9 mouse cellular contexts compared by ENCODE assay signal in the genomic region with DNA sequence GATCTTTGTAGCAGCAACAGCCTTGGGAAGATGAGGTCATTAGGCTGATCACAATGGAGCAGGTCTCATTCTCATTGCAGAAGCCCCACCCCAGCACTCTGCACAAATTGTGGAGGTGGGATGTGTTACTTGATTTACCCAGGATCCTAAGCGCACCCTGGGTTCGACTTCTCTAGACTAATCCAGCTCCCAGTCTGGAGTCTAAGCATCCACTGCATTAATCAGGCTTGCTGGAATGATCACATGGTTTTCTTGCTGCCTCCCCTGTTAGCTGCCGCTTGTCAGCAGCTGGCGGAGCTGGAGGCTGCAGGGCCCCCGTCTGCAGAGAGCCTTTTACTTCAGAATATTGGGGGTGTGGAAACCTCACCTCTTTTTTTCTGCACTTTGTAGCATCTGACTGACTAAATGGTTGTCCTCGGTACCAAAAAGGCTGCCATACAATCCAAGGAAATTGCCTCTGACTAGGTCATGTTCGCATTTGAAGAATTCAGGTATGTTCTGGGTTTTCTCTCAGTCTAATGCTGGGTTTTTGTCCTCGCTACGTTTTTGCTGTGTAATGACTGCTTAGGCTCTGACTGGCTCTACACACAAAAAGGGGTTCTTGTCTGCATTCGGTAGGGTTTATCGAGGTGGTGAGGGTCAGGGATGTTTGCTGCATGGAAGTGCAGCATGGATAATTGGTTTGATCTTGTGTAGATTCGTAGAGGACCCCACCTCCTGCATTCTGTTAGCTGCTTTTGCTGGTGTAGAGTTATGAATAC. TPM values are rescaled to one million over a fixed set of nuclear protein-coding genes. Genes with fewer than 3 reads are reported as not detected.
DNase-seq lines count a peak whose midpoint lies in the region; ATAC-seq lines count a peak whose summit lies in the region.
"Had no signal": no experiment of that assay in that cellular context is flagged by ENCODE, and none has a peak within 500 bp of the region (broad histone marks: within the 10 kb centered on the region; RNA-seq: fewer than 3 reads in every experiment).

No protein-coding gene starts in this region.

- intact Hi-C loops in heart, postnatal 25 days (cut with DNase I), result no loop called here
- intact Hi-C loops in left cerebral cortex, postnatal 14 days (cut with DNase I), result loop anchor here (5.0 kb wide), 1 partner anchor 67 kb away; no protein-coding TSS in a partner anchor

- peak overlapping the region; percentile 18 for H3K4me2 ChIP-seq in heart, embryonic 16.5 days (ENCODE audit: low read depth, low read length)
- peak overlapping the region; percentile 39 for H3K4me2 ChIP-seq in forebrain, embryonic 15.5 days (replicated peaks)
- H3K4me2 ChIP-seq: lung, embryonic 14.5 days had no signal

- no peaks in the 10 kb centered on the region for H3K9me3 ChIP-seq in heart, embryonic 16.5 days (replicated peaks; ENCODE audit: control insufficient read depth, low read length)
- no peaks in the 10 kb centered on the region for H3K9me3 ChIP-seq in forebrain, embryonic 15.5 days

- no peak overlapping the region for H3K27ac ChIP-seq in heart, embryonic 16.5 days (ENCODE audit: low read length)
- peak overlapping the region; percentile 83 for H3K27ac ChIP-seq in forebrain, embryonic 15.5 days (replicated peaks)

- H3K27me3 ChIP-seq in heart, embryonic 16.5 days (ENCODE audit: control insufficient read depth, insufficient read depth, low read length), result no peaks in the 10 kb centered on the region
- H3K27me3 ChIP-seq in forebrain, embryonic 15.5 days, result no peaks in the 10 kb centered on the region

- no peaks in the 10 kb centered on the region for H3K36me3 ChIP-seq in heart, embryonic 16.5 days (ENCODE audit: control insufficient read depth, insufficient read depth)
- no peaks in the 10 kb centered on the region for H3K36me3 ChIP-seq in forebrain, embryonic 15.5 days

- ATAC-seq in heart, embryonic 16.5 days (replicated peaks; ENCODE audit: extremely low read depth, insufficient read depth, low FRiP score), result peak; percentile 55; the same call in 1 of the 2 replicates
- ATAC-seq in forebrain, embryonic 15.5 days (replicated peaks), result peak; percentile 84
- no peak for ATAC-seq in megakaryocyte, adult 5-6 weeks (ENCODE audit: poor library complexity, severe bottlenecking)

- 54% methylated on average over 12 of the region's 12 CpGs for whole genome bisulfite sequencing in heart, embryonic 16.5 days
- 8% methylated on average over 12 of the region's 12 CpGs for WGBS in forebrain, embryonic 15.5 days

- H3K4me3 ChIP-seq in heart, embryonic 16.5 days (ENCODE audit: low read length), result no peak overlapping the region
- H3K4me3 ChIP-seq in forebrain, embryonic 15.5 days, result peak overlapping the region; percentile 39

- H3K9ac ChIP-seq in heart, embryonic 16.5 days (ENCODE audit: low read length), result no peak overlapping the region
- H3K9ac ChIP-seq in forebrain, embryonic 15.5 days (replicated peaks), result peak overlapping the region; percentile 50
- H3K9ac ChIP-seq: lung, embryonic 14.5 days had no signal

- H3K4me1 ChIP-seq in heart, embryonic 16.5 days (ENCODE audit: control insufficient read depth, insufficient read depth, low read length), result peaks cover 30% of the 10 kb centered on the region
- H3K4me1 ChIP-seq in forebrain, embryonic 15.5 days, result peaks cover 56% of the 10 kb centered on the region

- no peak for DNase-seq in heart, postnatal 25 days (ENCODE audit: low spot score)
- peak; percentile 38 to 55 for DNase-seq in left cerebral cortex, postnatal 14 days (ENCODE audit: low spot score in 2 of 2)
- peak; percentile 46 to 56 for DNase-seq in right cerebral cortex, adult 2 months (ENCODE audit: low spot score in 2 of 2)
- no peak for DNase-seq in urinary bladder, adult 18-20 months (ENCODE audit: low spot score in 2 of 2)
- DNase-seq in kidney, postnatal 4 days, result no peak
- DNase-seq: lung, embryonic 14.5 days had no signal

RNA-seq across cellular contexts. Expression of a gene that starts 51.2 kb away (rescaled TPM):
- 25.8 and 31.0 TPM in 2 replicates for polyA plus RNA-seq in heart, embryonic 16.5 days (2015; fragmentation: Nextera tagmentation; extraction: Ambion mirVana)
- total RNA-seq in heart, postnatal 25 days (2021), result 10 to 100 TPM; 50.8 to 51.7 TPM
- polyA plus RNA-seq in forebrain, embryonic 15.5 days (2015; fragmentation: Nextera tagmentation; extraction: Ambion mirVana), result 206 and 213 TPM in 2 replicates
- total RNA-seq in left cerebral cortex, postnatal 14 days (2021), result 100 to 1,000 TPM; 285 to 314 TPM
- total RNA-seq in megakaryocyte, adult 5-6 weeks (2015), result 153 and 169 TPM in 2 replicates
- 109 and 125 TPM in 2 replicates for total RNA-seq in megakaryocyte, adult 5-6 weeks (2017)

Comparison
In these comparisons a context has a peak if more than half of its experiments do, and no peak if none do; other contexts are left out.
1. DNase-seq: peak in left cerebral cortex, postnatal 14 days (2 of 2) and right cerebral cortex, adult 2 months (2 of 2); none in heart, postnatal 25 days (single experiment), urinary bladder, adult 18-20 months (0 of 2) and kidney, postnatal 4 days (0 of 2).